Mouse (Mus musculus) granulocyte monocyte progenitor cell, adult 5-6 weeks (primary cell): ENCODE results near the gene Adam1a. TPM values are rescaled to one million over a fixed set of nuclear protein-coding genes. Genes with fewer than 3 reads are reported as not detected.

Experiments
- ATAC-seq: replicated peaks from 2 replicates; pipeline ENCODE4 v1.8.0; 2016; ENCODE audit warnings: mild to moderate bottlenecking, moderate TSS enrichment, inconsistent platforms; ENCODE audit not compliant: poor library complexity, severe bottlenecking
- total RNA-seq, 2 experiments: library from RNA; stranded (forward) in 1 of 2; stranded (reverse) in 1 of 2; fragments of 200-712, 200-1000 nt in 1 of 2; fragments of >200 nt in 1 of 2; fragmentation: Nextera tagmentation in 1 of 2; gene quantifications; 2 replicates each; pipeline ENCODE4 v1.2.3; 2014 to 2017

Adam1a gene
- total RNA-seq, 2 experiments from 2014 or later: 1.1 to 2.6 TPM

- no peak for ATAC-seq
These were observed 42.1 kb downstream of the Adam1a start, which contains the start of gene Adam1b for GRCm38 (mm10) chr5:121503231-121503630. Adam1b (minus strand) TSS chr5:121503435.

- peak; percentile 90 for ATAC-seq
These were observed 43.8 kb downstream of the Adam1a start for GRCm38 (mm10) chr5:121501424-121501996.

GRCm38 (mm10) chr5:121500719-121501118 lies 44.6 kb downstream of the Adam1a start:
- peak; percentile 70 for ATAC-seq

GRCm38 (mm10) chr5:121493305-121493704 lies 52.0 kb downstream of the Adam1a start:
- no peak for ATAC-seq

GRCm38 (mm10) chr5:121484801-121485200 lies 60.5 kb downstream of the Adam1a start:
- no peak for ATAC-seq

GRCm38 (mm10) chr5:121477680-121478079 lies 67.6 kb downstream of the Adam1a start:
- ATAC-seq: peak; percentile 69

GRCm38 (mm10) chr5:121476040-121476439 lies 69.2 kb downstream of the Adam1a start:
- no peak for ATAC-seq

GRCm38 (mm10) chr5:121474610-121475009 lies 70.7 kb downstream of the Adam1a start:
- no peak for ATAC-seq

- ATAC-seq: no peak
These were observed 72.9 kb downstream of the Adam1a start for GRCm38 (mm10) chr5:121472411-121472810.

GRCm38 (mm10) chr5:121469566-121469965 lies 75.7 kb downstream of the Adam1a start:
- no peak for ATAC-seq

Other genes starting within 250 kb of the Adam1a start
- 50.5 and 74.7 TPM in 2 replicates for gene Trafd1, start 159.8 kb downstream of the Adam1a start, total RNA-seq (2014; fragmentation: Nextera tagmentation)
- 39.0 and 40.8 TPM in 2 replicates for gene Trafd1, start 159.8 kb downstream of the Adam1a start, total RNA-seq (2017)
- 35.8 and 39.4 TPM in 2 replicates for gene Naa25, start 147.5 kb downstream of the Adam1a start, total RNA-seq (2014; fragmentation: Nextera tagmentation)
- 74.6 and 75.1 TPM in 2 replicates for gene Naa25, start 147.5 kb downstream of the Adam1a start, total RNA-seq (2017)
- not detected in 2 replicates for gene Tmem116, start 93.6 kb downstream of the Adam1a start, total RNA-seq (2014; fragmentation: Nextera tagmentation)
- gene Tmem116, start 93.6 kb downstream of the Adam1a start, total RNA-seq (2017): 0.62 and 0.69 TPM in 2 replicates
- 410 and 421 TPM in 2 replicates for gene Erp29, start 93.0 kb downstream of the Adam1a start, total RNA-seq (2014; fragmentation: Nextera tagmentation)
- 928 and 1,056 TPM in 2 replicates for gene Erp29, start 93.0 kb downstream of the Adam1a start, total RNA-seq (2017)
- gene Adam1b, start 42.0 kb downstream of the Adam1a start, total RNA-seq (2014; fragmentation: Nextera tagmentation): not detected in 2 replicates
- gene Adam1b, start 42.0 kb downstream of the Adam1a start, total RNA-seq (2017): 0.15 TPM in 1 of 2 replicates, not detected in the other
- gene Gm42878, start within 50 bp of the Adam1a start, total RNA-seq (2014; fragmentation: Nextera tagmentation): not detected in 2 replicates
- not detected in 2 replicates for gene Gm42878, start within 50 bp of the Adam1a start, total RNA-seq (2017)
- 60.9 and 128 TPM in 2 replicates for gene Mapkapk5, start 423 bp upstream of the Adam1a start, total RNA-seq (2014; fragmentation: Nextera tagmentation)
- 91.6 and 97.7 TPM in 2 replicates for gene Mapkapk5, start 423 bp upstream of the Adam1a start, total RNA-seq (2017)
- 217 and 230 TPM in 2 replicates for gene Aldh2, start 48.3 kb upstream of the Adam1a start, total RNA-seq (2014; fragmentation: Nextera tagmentation)
- 277 and 283 TPM in 2 replicates for gene Aldh2, start 48.3 kb upstream of the Adam1a start, total RNA-seq (2017)
- gene Acad12, start 73.5 kb upstream of the Adam1a start, total RNA-seq (2014; fragmentation: Nextera tagmentation): 0.84 and 2.5 TPM in 2 replicates
- gene Acad12, start 73.5 kb upstream of the Adam1a start, total RNA-seq (2017): 2.7 and 3.3 TPM in 2 replicates
- 1.7 and 2.7 TPM in 2 replicates for gene Acad10, start 115.0 kb upstream of the Adam1a start, total RNA-seq (2014; fragmentation: Nextera tagmentation)
- 2.1 and 4.5 TPM in 2 replicates for gene Acad10, start 115.0 kb upstream of the Adam1a start, total RNA-seq (2017)
- 39.4 and 42.1 TPM in 2 replicates for gene Brap, start 115.1 kb upstream of the Adam1a start, total RNA-seq (2014; fragmentation: Nextera tagmentation)
- 50.6 and 56.0 TPM in 2 replicates for gene Brap, start 115.1 kb upstream of the Adam1a start, total RNA-seq (2017)
- gene Atxn2, start 165.9 kb upstream of the Adam1a start, total RNA-seq (2014; fragmentation: Nextera tagmentation): 73.0 and 98.5 TPM in 2 replicates
- gene Atxn2, start 165.9 kb upstream of the Adam1a start, total RNA-seq (2017): 30.9 and 41.5 TPM in 2 replicates